Mouse (Mus musculus) CH12.LX (cell line): ENCODE measurements around the gene Eif3l.
A peak's percentile ranks its signal among the peaks of the same experiment; 100 is the strongest.

Experiments used
- CHD1 ChIP-seq: IDR thresholded peaks from 2 replicates; pipeline ENCODE4 v1.6.1; 2012; ENCODE audit warnings: low read depth, low read length, improper control_type of control experiment, inconsistent platforms
- CTCF ChIP-seq, 2 experiments: IDR thresholded peaks in 1 of 2; conservative IDR thresholded peaks in 1 of 2; 2 replicates each; pipeline ENCODE4 v1.5.1; 2011 to 2012; ENCODE audit warnings: low read depth in 2 of 2, low read length in 2 of 2, improper control_type of control experiment in 1 of 2, inconsistent platforms in 1 of 2, mild to moderate bottlenecking in 1 of 2, moderate library complexity in 1 of 2
- E2F4 ChIP-seq: IDR thresholded peaks from 2 replicates; pipeline ENCODE4 v1.6.1; 2011; ENCODE audit warnings: low read depth, low read length, improper control_type of control experiment; ENCODE audit not compliant: insufficient replicate concordance
- ETS1 ChIP-seq: conservative IDR thresholded peaks from 2 replicates; pipeline ENCODE4 v1.6.1; 2012; ENCODE audit warnings: low read depth, mild to moderate bottlenecking, inconsistent platforms, low read length, improper control_type of control experiment, moderate library complexity
- POLR2A ChIP-seq: IDR thresholded peaks from 2 replicates; pipeline ENCODE4 v1.6.1; 2011; ENCODE audit warnings: low read depth, mild to moderate bottlenecking, improper control_type of control experiment, low read length
- TCF12 ChIP-seq: IDR thresholded peaks from 2 replicates; pipeline ENCODE4 v1.6.1; 2014; ENCODE audit warnings: low read depth, mild to moderate bottlenecking, inconsistent platforms, low read length, improper control_type of control experiment
- ZNF384 ChIP-seq: IDR thresholded peaks from 2 replicates; pipeline ENCODE4 v1.6.1; 2012; ENCODE audit warnings: low read depth, low read length, improper control_type of control experiment, inconsistent platforms

GRCm38 (mm10) chr15:79074446-79074845 is 533 bp upstream of the Eif3l start:
- TF ChIP-seq CTCF (conservative IDR thresholded peaks at IDR 0.05 in 1 of 2, IDR thresholded peaks at IDR 0.05 in 1 of 2; ENCODE audit: low read depth in 2 of 2, low read length in 2 of 2) (no peak), POLR2A (no peak), TCF12 (no peak), CHD1 (no peak), ZNF384 (peak; percentile 88), ETS1 (no peak), E2F4 (no peak)
